Mouse (Mus musculus) forebrain, embryonic 16.5 days (tissue): ENCODE measurements around the gene Ckm. TPM values are rescaled to one million over a fixed set of nuclear protein-coding genes. Genes with fewer than 3 reads are reported as not detected.

Experiments
- ATAC-seq: fragments of 200-750 bp; cut with Nextera tagmentation; 2 replicates; pipeline ENCODE4 v1.8.0; 2017; ENCODE audit warnings: mild to moderate bottlenecking, moderate library complexity
- H3K27ac ChIP-seq: fragments of 300-500 bp; sonication (generic); 2 replicates; pipeline ENCODE4 v1.5.1; 2014; ENCODE audit warnings: low read length, control low read depth
- H3K27me3 ChIP-seq: fragments of 300-500 bp; sonication (generic); replicated peaks from 2 replicates; pipeline ENCODE4 v1.6.1; 2014; ENCODE audit warnings: low read length; ENCODE audit not compliant: control insufficient read depth, insufficient read depth
- H3K36me3 ChIP-seq: fragments of 300-500 bp; sonication (generic); 2 replicates; pipeline ENCODE4 v1.6.1; 2014; ENCODE audit not compliant: control insufficient read depth, insufficient read depth
- H3K4me1 ChIP-seq: fragments of 300-500 bp; sonication (generic); replicated peaks from 2 replicates; pipeline ENCODE4 v1.6.1; 2014; ENCODE audit warnings: low read length; ENCODE audit not compliant: control insufficient read depth, insufficient read depth
- H3K4me2 ChIP-seq: fragments of 300-500 bp; sonication (generic); 2 replicates; pipeline ENCODE4 v1.6.1; 2014; ENCODE audit warnings: mild to moderate bottlenecking, low read length, control low read depth
- H3K4me3 ChIP-seq: fragments of 300-500 bp; sonication (generic); replicated peaks from 2 replicates; pipeline ENCODE4 v1.5.1; 2014; ENCODE audit warnings: mild to moderate bottlenecking, low read length, control low read depth
- H3K9ac ChIP-seq: fragments of 300-500 bp; sonication (generic); replicated peaks from 2 replicates; pipeline ENCODE4 v1.6.1; 2014; ENCODE audit warnings: low read depth, low read length, control low read depth
- H3K9me3 ChIP-seq: fragments of 300-500 bp; sonication (generic); 2 replicates; pipeline ENCODE4 v1.6.1; 2016; ENCODE audit warnings: low read length; ENCODE audit not compliant: control insufficient read depth
- WGBS: fragments of 180-500 bp; shearing (Covaris S2); extraction: QIAGEN DNeasy Blood & Tissue Kit; methylation state at CpG from one replicate; pipeline ENCODE4 v1.1.7; 2014; 5-methylcytosine and 5-hydroxymethylcytosine counted together
- polyA plus RNA-seq: library from polyadenylated mRNA; unstranded; fragments of >200 nt; fragmentation: Nextera tagmentation; extraction: Ambion mirVana; gene quantifications from 2 replicates; pipeline ENCODE4 v1.2.1, GENCODE M21; 2015

Ckm gene
- polyA plus RNA-seq, 1 experiment from 2014 or later, result 0.22 TPM

- Histone ChIP-seq H3K27ac (no peak overlapping the region), H3K27me3 (peaks cover 29% of the 10 kb centered on the region), H3K9me3 (peaks cover 5% of the 10 kb centered on the region; the same call in 1 of the 2 replicates), H3K36me3 (no peaks in the 10 kb centered on the region), H3K4me3 (no peak overlapping the region), H3K4me2 (no peak overlapping the region), H3K9ac (no peak overlapping the region), H3K4me1 (peaks cover 14% of the 10 kb centered on the region)
- WGBS, result 85% methylated on average over 9 of the region's 9 CpGs
- ATAC-seq, result no peak
These were observed 2.0 kb upstream of the Ckm start for GRCm38 (mm10) chr7:19402535-19403112.

GRCm38 (mm10) chr7:19403731-19404296 is 762 bp upstream of the Ckm start, which contains the start of gene Klc3:
Klc3 (minus strand) TSS chr7:19404104.
- no peaks in the 10 kb centered on the region for H3K36me3 ChIP-seq
- peak within 1 kb of the TSS; percentile 95 for H3K4me2 ChIP-seq
- H3K27me3 ChIP-seq, result peaks cover 29% of the 10 kb centered on the region
- H3K4me3 ChIP-seq, result peak within 1 kb of the TSS; percentile 52
- peak within 1 kb of the TSS; percentile 53 for H3K9ac ChIP-seq
- H3K27ac ChIP-seq, result no peak within 1 kb of the TSS
- WGBS, result 1% methylated on average over 61 of the region's 62 CpGs
- no peak for ATAC-seq
- H3K9me3 ChIP-seq, result peaks cover 5% of the 10 kb centered on the region; the same call in 1 of the 2 replicates
- H3K4me1 ChIP-seq, result peaks cover 14% of the 10 kb centered on the region

GRCm38 (mm10) chr7:19405417-19405816 is 841 bp downstream of the Ckm start:
- Histone ChIP-seq H3K4me3 (0 out of 2 replicates have a peak overlapping the region, but pooled peaks have one; percentile 10), H3K9ac (no peak overlapping the region), H3K36me3 (no peaks in the 10 kb centered on the region), H3K9me3 (peaks cover 5% of the 10 kb centered on the region; the same call in 1 of the 2 replicates), H3K27ac (no peak overlapping the region), H3K4me2 (peak overlapping the region; percentile 28; the same call in 1 of the 2 replicates), H3K4me1 (peaks cover 7% of the 10 kb centered on the region), H3K27me3 (peaks cover 29% of the 10 kb centered on the region)
- peak; percentile 47 for ATAC-seq
- WGBS, result 3% methylated on average over 19 of the region's 19 CpGs

GRCm38 (mm10) chr7:19409753-19410152 is 5.2 kb downstream of the Ckm start:
- no peak for ATAC-seq
- no peaks in the 10 kb centered on the region for H3K36me3 ChIP-seq
- WGBS, result 67% methylated on average over 6 of the region's 6 CpGs

GRCm38 (mm10) chr7:19410766-19411344 is 6.3 kb downstream of the Ckm start:
- WGBS, result 76% methylated on average over 11 of the region's 11 CpGs
- Histone ChIP-seq H3K4me3 (no peak overlapping the region), H3K4me1 (no peaks in the 10 kb centered on the region), H3K27ac (no peak overlapping the region), H3K9me3 (no peaks in the 10 kb centered on the region), H3K4me2 (no peak overlapping the region), H3K27me3 (no peaks in the 10 kb centered on the region), H3K9ac (no peak overlapping the region), H3K36me3 (no peaks in the 10 kb centered on the region)
- ATAC-seq, result no peak

More at GRCm38 (mm10) chr7:19409753-19410152, 5.2 kb downstream of the Ckm start:
- no peaks in the 10 kb centered on the region; the same call in 1 of the 2 replicates for H3K4me1 ChIP-seq
- H3K4me3 ChIP-seq, result no peak overlapping the region
- no peaks in the 10 kb centered on the region for H3K9me3 ChIP-seq
- H3K27ac ChIP-seq, result no peak overlapping the region
- H3K4me2 ChIP-seq, result no peak overlapping the region
- peaks cover 4% of the 10 kb centered on the region for H3K27me3 ChIP-seq
- H3K9ac ChIP-seq, result no peak overlapping the region

- H3K9me3 ChIP-seq, result no peaks in the 10 kb centered on the region
- no peaks in the 10 kb centered on the region for H3K36me3 ChIP-seq
- no peak for ATAC-seq
- no peaks in the 10 kb centered on the region for H3K4me1 ChIP-seq
- no peak overlapping the region for H3K4me3 ChIP-seq
- no peak overlapping the region for H3K9ac ChIP-seq
- no peak overlapping the region for H3K27ac ChIP-seq
- H3K27me3 ChIP-seq, result no peaks in the 10 kb centered on the region
- 72% methylated on average over 5 of the region's 5 CpGs for WGBS
- no peak overlapping the region for H3K4me2 ChIP-seq
These were observed 7.2 kb downstream of the Ckm start for GRCm38 (mm10) chr7:19411783-19412182.

GRCm38 (mm10) chr7:19413525-19413924 is 8.9 kb downstream of the Ckm start:
- no peak overlapping the region for H3K27ac ChIP-seq
- H3K4me1 ChIP-seq, result no peaks in the 10 kb centered on the region
- WGBS, result 86% methylated on average over 3 of the region's 3 CpGs
- peaks cover 4% of the 10 kb centered on the region for H3K27me3 ChIP-seq
- H3K36me3 ChIP-seq, result no peaks in the 10 kb centered on the region
- no peak overlapping the region for H3K4me3 ChIP-seq
- H3K9me3 ChIP-seq, result no peaks in the 10 kb centered on the region
- H3K4me2 ChIP-seq, result no peak overlapping the region
- no peak for ATAC-seq
- no peak overlapping the region for H3K9ac ChIP-seq

GRCm38 (mm10) chr7:19416590-19416989 is 12.0 kb downstream of the Ckm start:
- Histone ChIP-seq H3K27me3 (peaks cover 16% of the 10 kb centered on the region), H3K4me1 (peaks cover 5% of the 10 kb centered on the region), H3K9ac (no peak overlapping the region), H3K9me3 (no peaks in the 10 kb centered on the region), H3K4me3 (no peak overlapping the region), H3K27ac (no peak overlapping the region), H3K36me3 (no peaks in the 10 kb centered on the region), H3K4me2 (no peak overlapping the region)
- 80% methylated on average over 15 of the region's 15 CpGs for WGBS
- no peak for ATAC-seq

GRCm38 (mm10) chr7:19420121-19420520 is 15.5 kb downstream of the Ckm start:
- Histone ChIP-seq H3K27ac (no peak overlapping the region), H3K36me3 (no peaks in the 10 kb centered on the region; the same call in 1 of the 2 replicates), H3K9ac (no peak overlapping the region), H3K4me1 (peaks cover 5% of the 10 kb centered on the region), H3K9me3 (no peaks in the 10 kb centered on the region), H3K27me3 (peaks cover 16% of the 10 kb centered on the region), H3K4me3 (no peak overlapping the region), H3K4me2 (no peak overlapping the region)
- ATAC-seq, result no peak
- 8% methylated on average over 28 of the region's 28 CpGs for WGBS
